Mouse (Mus musculus): Measurements from ENCODE around the gene Traip.

Gene Traip

GRCm38 (mm10) chr9:107971690-107972541 lies 22.0 kb downstream of the Traip start:
- no peak for DNase-seq (ENCODE audit: extremely low spot score)

GRCm38 (mm10) chr9:107974491-107975171 lies 24.7 kb downstream of the Traip start:
- DNase-seq (ENCODE audit: extremely low spot score): no peak

- DNase-seq (ENCODE audit: extremely low spot score): no peak
Measured at GRCm38 (mm10) chr9:107975399-107976386, 25.8 kb downstream of the Traip start, which contains the start of gene Uba7. Gene Uba7, plus strand, starts transcription at chr9:107975505.

- no peak for DNase-seq (ENCODE audit: extremely low spot score)
Measured at GRCm38 (mm10) chr9:107978815-107979214, 28.9 kb downstream of the Traip start.

- DNase-seq (ENCODE audit: extremely low spot score): peak; percentile 74
Measured at GRCm38 (mm10) chr9:107981684-107982605, 32.0 kb downstream of the Traip start.

- peak; percentile 81 for DNase-seq (ENCODE audit: extremely low spot score)
Measured at GRCm38 (mm10) chr9:107982681-107983346, 32.9 kb downstream of the Traip start, which contains the start of gene Gm20661. Gene Gm20661, plus strand, starts transcription at chr9:107983058.

- DNase-seq (ENCODE audit: extremely low spot score): peak; percentile 85
Measured at GRCm38 (mm10) chr9:107983421-107983890, 33.5 kb downstream of the Traip start.

- DNase-seq (ENCODE audit: extremely low spot score): no peak
Measured at GRCm38 (mm10) chr9:107984052-107984753, 34.3 kb downstream of the Traip start.

GRCm38 (mm10) chr9:107984754-107985055 lies 34.8 kb downstream of the Traip start:
- DNase-seq (ENCODE audit: extremely low spot score): no peak

GRCm38 (mm10) chr9:107985131-107986119 lies 35.5 kb downstream of the Traip start, which contains the start of gene Inka1:
Gene Inka1, minus strand, starts transcription at chr9:107985879.
- DNase-seq (ENCODE audit: extremely low spot score): peak; percentile 90

- peak; percentile 89 for DNase-seq (ENCODE audit: extremely low spot score)
Measured at GRCm38 (mm10) chr9:107986376-107986775, 36.4 kb downstream of the Traip start.

GRCm38 (mm10) chr9:107987950-107988349 lies 38.0 kb downstream of the Traip start:
- DNase-seq (ENCODE audit: extremely low spot score): no peak

- no peak for DNase-seq (ENCODE audit: extremely low spot score)
Measured at GRCm38 (mm10) chr9:107992197-107992596, 42.3 kb downstream of the Traip start, which contains the start of gene Cdhr4. Gene Cdhr4, plus strand, starts transcription at chr9:107992497.

- no peak for DNase-seq (ENCODE audit: extremely low spot score)
Measured at GRCm38 (mm10) chr9:107993013-107993412, 43.1 kb downstream of the Traip start.

- no peak for DNase-seq (ENCODE audit: extremely low spot score)
Measured at GRCm38 (mm10) chr9:107994464-107994863, 44.5 kb downstream of the Traip start.

- DNase-seq (ENCODE audit: extremely low spot score): no peak
Measured at GRCm38 (mm10) chr9:107995513-107995912, 45.6 kb downstream of the Traip start.

GRCm38 (mm10) chr9:107996049-107996448 lies 46.1 kb downstream of the Traip start, which contains the start of gene Gm20662:
Gene Gm20662, plus strand, starts transcription at chr9:107996349.
- DNase-seq (ENCODE audit: extremely low spot score): no peak

Data from embryo, embryonic 9.5 days (tissue).